Mouse (Mus musculus) small intestine, adult 10 weeks (tissue): ENCODE measurements around the gene Rpa1. TPM values are rescaled to one million over a fixed set of nuclear protein-coding genes. Genes with fewer than 3 reads are reported as not detected.

ENCODE experiments used
- polyA plus RNA-seq: library from polyadenylated mRNA; stranded (reverse); fragments of 350-450 nt; fragmentation: Illumina TruSeq; extraction: RNeasy Lipid Tissue Mini Kit (QIAGEN cat#74804); gene quantifications from one replicate; pipeline ENCODE4 v1.2.3, GENCODE M21; 2014; ENCODE audit warnings: low replicate concordance

Rpa1 gene
- 20.9 TPM for polyA plus RNA-seq

DNA sequence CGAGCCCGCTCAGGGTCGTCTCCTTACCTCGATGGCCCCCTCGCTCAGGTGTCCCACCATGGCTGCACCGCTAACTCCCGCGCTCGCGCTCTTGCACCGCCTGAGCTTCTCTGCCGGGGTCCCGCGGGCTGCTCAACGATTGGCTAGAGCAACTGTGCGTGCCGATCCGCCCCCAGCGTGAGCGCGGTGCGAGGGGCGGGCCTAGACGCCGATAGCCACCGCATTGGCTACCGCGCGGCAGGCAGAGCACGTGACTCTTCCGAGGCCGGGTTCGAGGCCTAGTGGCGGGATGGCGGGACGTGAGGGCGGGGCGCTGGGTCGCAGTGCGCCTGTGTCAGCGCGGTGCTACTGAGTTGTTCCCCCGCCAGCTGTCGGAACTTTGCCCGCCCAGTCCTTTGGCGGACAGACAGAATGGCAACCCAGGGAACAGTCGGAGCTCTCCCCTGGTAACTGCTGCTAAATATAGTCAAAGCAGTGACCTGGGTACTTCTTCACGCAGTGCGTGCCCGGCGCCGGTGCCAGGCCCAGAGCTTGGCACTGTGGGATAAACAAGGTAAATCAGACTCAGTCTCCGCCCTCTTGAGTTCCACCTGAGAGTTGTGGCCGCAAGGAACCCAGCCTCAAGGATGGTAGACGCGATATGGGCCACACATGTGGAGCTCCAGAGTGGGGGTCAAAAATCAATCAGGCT, at the start of gene Rpa1, which contains the start of gene Smyd4:
Rpa1 (minus strand) TSS at position 126 of the 691 bp plus-strand sequence.
Smyd4 (plus strand) TSS at position 235 of the 691 bp plus-strand sequence.

Other genes with a start within 250 kb of the Rpa1 start
- 0.15 TPM for gene Hic1, start 178.8 kb downstream of the Rpa1 start, polyA plus RNA-seq
- gene Ovca2, start 169.5 kb downstream of the Rpa1 start, polyA plus RNA-seq = 9.1 TPM
- gene Dph1, start 157.1 kb downstream of the Rpa1 start, polyA plus RNA-seq = 0.89 TPM
- 3.9 TPM for gene Rtn4rl1, start 154.5 kb downstream of the Rpa1 start, polyA plus RNA-seq
- 1.6 TPM for gene Smyd4, start 109 bp upstream of the Rpa1 start, polyA plus RNA-seq
- not detected for gene Serpinf1, start 74.4 kb upstream of the Rpa1 start, polyA plus RNA-seq
- gene Serpinf2, start 91.3 kb upstream of the Rpa1 start, polyA plus RNA-seq = 0.19 TPM
- gene Wdr81, start 106.4 kb upstream of the Rpa1 start, polyA plus RNA-seq = not detected
- gene Tlcd2, start 113.4 kb upstream of the Rpa1 start, polyA plus RNA-seq = 59.0 TPM
- 15.9 TPM for gene Prpf8, start 138.5 kb upstream of the Rpa1 start, polyA plus RNA-seq
- gene Rilp, start 161.8 kb upstream of the Rpa1 start, polyA plus RNA-seq = 0.45 TPM
- gene Scarf1, start 165.2 kb upstream of the Rpa1 start, polyA plus RNA-seq = 0.19 TPM
- 29.8 TPM for gene Slc43a2, start 183.4 kb upstream of the Rpa1 start, polyA plus RNA-seq
- 478 TPM for gene Pitpna, start 239.8 kb upstream of the Rpa1 start, polyA plus RNA-seq